Mouse (Mus musculus): ENCODE results near the gene Arhgef17. TPM values are rescaled to one million over a fixed set of nuclear protein-coding genes. Genes with fewer than 3 reads are reported as not detected.
A peak's percentile ranks its signal among the peaks of the same experiment; 100 is the strongest.

Arhgef17 gene
- polyA plus RNA-seq (2016; fragmentation: Nextera tagmentation; extraction: Ambion mirVana) = 6.5 and 8.1 TPM in 2 replicates

- H3K27me3 ChIP-seq = peaks cover 30% of the 10 kb centered on the region; the same call in 1 of the 2 replicates
- H3K27ac ChIP-seq = peak within 1 kb of the TSS; percentile 96
- peak within 1 kb of the TSS; percentile 89 for H3K4me2 ChIP-seq
- H3K4me1 ChIP-seq = peaks cover 57% of the 10 kb centered on the region
- ATAC-seq (ENCODE audit: low FRiP score) = peak; percentile 82
- H3K9ac ChIP-seq = peak within 1 kb of the TSS; percentile 79
- H3K4me3 ChIP-seq (replicated peaks) = peak within 1 kb of the TSS; percentile 67
- WGBS = under 1% methylated on average over 35 of the region's 35 CpGs
- H3K36me3 ChIP-seq (replicated peaks) = no peaks in the 10 kb centered on the region
- no peaks in the 10 kb centered on the region for H3K9me3 ChIP-seq
Measured at GRCm38 (mm10) chr7:100931926-100932480, at the start of gene Arhgef17. TSS of gene Arhgef17 (minus strand) at chr7:100932107.

DNA sequence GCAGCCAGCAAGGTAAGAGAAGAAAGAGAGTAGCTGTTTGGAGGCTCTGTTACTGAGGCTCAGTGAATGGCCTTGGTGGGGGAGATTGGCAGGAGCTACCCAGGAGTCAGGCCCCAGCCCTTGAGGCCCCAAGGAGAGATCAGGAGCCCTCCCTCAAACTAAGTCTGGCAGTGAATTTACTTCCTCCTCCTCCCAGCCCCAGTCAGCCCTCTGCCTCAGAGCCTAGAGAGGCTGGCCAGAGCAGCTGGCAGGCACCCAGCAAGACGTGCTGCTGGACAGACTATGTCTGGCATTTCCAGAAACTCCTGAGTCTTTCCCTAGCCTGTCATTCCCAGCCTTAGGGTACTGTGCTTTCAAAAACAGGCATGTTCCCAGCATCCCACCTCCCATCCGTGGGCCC is 47.3 kb upstream of the Arhgef17 start:
- no peak overlapping the region for H3K4me2 ChIP-seq
- ATAC-seq (ENCODE audit: low FRiP score) = no peak
- H3K27me3 ChIP-seq = peaks cover 15% of the 10 kb centered on the region
- no peak overlapping the region for H3K27ac ChIP-seq
- no peaks in the 10 kb centered on the region for H3K9me3 ChIP-seq
- peaks cover 4% of the 10 kb centered on the region for H3K4me1 ChIP-seq
- H3K4me3 ChIP-seq (replicated peaks) = no peak overlapping the region
- H3K9ac ChIP-seq = no peak overlapping the region
- no peaks in the 10 kb centered on the region for H3K36me3 ChIP-seq (replicated peaks)
- 49% methylated on average over 2 of the region's 2 CpGs for WGBS

- Histone ChIP-seq H3K4me2 (no peak overlapping the region), H3K27ac (no peak overlapping the region), H3K9me3 (no peaks in the 10 kb centered on the region), H3K27me3 (peaks cover 25% of the 10 kb centered on the region), H3K9ac (no peak overlapping the region), H3K4me3 (replicated peaks) (no peak overlapping the region), H3K36me3 (replicated peaks) (no peaks in the 10 kb centered on the region), H3K4me1 (peaks cover 7% of the 10 kb centered on the region)
- ATAC-seq (ENCODE audit: low FRiP score) = no peak
- WGBS = 90% methylated on average over 5 of the region's 5 CpGs
Measured at GRCm38 (mm10) chr7:100978171-100978570, 46.3 kb upstream of the Arhgef17 start.

- H3K4me3 ChIP-seq (replicated peaks) = peak within 1 kb of the TSS; percentile 31
- H3K4me2 ChIP-seq = peak within 1 kb of the TSS; percentile 54
- H3K27me3 ChIP-seq = peaks cover 42% of the 10 kb centered on the region
- H3K4me1 ChIP-seq = peaks cover 7% of the 10 kb centered on the region
- no peaks in the 10 kb centered on the region for H3K36me3 ChIP-seq (replicated peaks)
- ATAC-seq (ENCODE audit: low FRiP score) = 0 out of 2 replicates have a peak, but pooled peaks have one; percentile 23
- no peaks in the 10 kb centered on the region for H3K9me3 ChIP-seq
- no peak within 1 kb of the TSS for H3K27ac ChIP-seq
- 4% methylated on average over 36 of the region's 36 CpGs for WGBS
- no peak within 1 kb of the TSS; the same call in 1 of the 2 replicates for H3K9ac ChIP-seq
Measured at GRCm38 (mm10) chr7:100974135-100974903, 42.4 kb upstream of the Arhgef17 start, which contains the start of gene P2ry6. TSS of gene P2ry6 (minus strand) at chr7:100974649.

GRCm38 (mm10) chr7:100972875-100973274 is 41.0 kb upstream of the Arhgef17 start:
- peaks cover 7% of the 10 kb centered on the region for H3K4me1 ChIP-seq
- no peak overlapping the region for H3K4me3 ChIP-seq (replicated peaks)
- H3K9me3 ChIP-seq = no peaks in the 10 kb centered on the region
- H3K27ac ChIP-seq = no peak overlapping the region
- 45% methylated on average over 3 of the region's 3 CpGs for WGBS
- no peaks in the 10 kb centered on the region for H3K36me3 ChIP-seq (replicated peaks)
- ATAC-seq (ENCODE audit: low FRiP score) = no peak
- H3K9ac ChIP-seq = no peak overlapping the region
- peaks cover 42% of the 10 kb centered on the region for H3K27me3 ChIP-seq
- no peak overlapping the region for H3K4me2 ChIP-seq

GRCm38 (mm10) chr7:100968874-100969659 is 37.2 kb upstream of the Arhgef17 start:
- no peak overlapping the region for H3K9ac ChIP-seq
- H3K9me3 ChIP-seq = no peaks in the 10 kb centered on the region
- H3K27me3 ChIP-seq = peaks cover 29% of the 10 kb centered on the region
- WGBS = 83% methylated on average over 10 of the region's 10 CpGs
- no peak overlapping the region for H3K4me3 ChIP-seq (replicated peaks)
- ATAC-seq (ENCODE audit: low FRiP score) = no peak
- H3K27ac ChIP-seq = no peak overlapping the region
- no peak overlapping the region for H3K4me2 ChIP-seq
- no peaks in the 10 kb centered on the region for H3K36me3 ChIP-seq (replicated peaks)
- H3K4me1 ChIP-seq = peaks cover 2% of the 10 kb centered on the region; the same call in 1 of the 2 replicates

- ATAC-seq (ENCODE audit: low FRiP score) = no peak
- Histone ChIP-seq H3K4me1 (no peaks in the 10 kb centered on the region), H3K9me3 (no peaks in the 10 kb centered on the region), H3K36me3 (replicated peaks) (no peaks in the 10 kb centered on the region), H3K9ac (no peak overlapping the region), H3K4me3 (replicated peaks) (no peak overlapping the region), H3K27ac (no peak overlapping the region), H3K4me2 (no peak overlapping the region), H3K27me3 (peaks cover 25% of the 10 kb centered on the region)
- WGBS = 81% methylated on average over 6 of the region's 6 CpGs
Measured at GRCm38 (mm10) chr7:100968376-100968775, 36.5 kb upstream of the Arhgef17 start.

GRCm38 (mm10) chr7:100967850-100968249 is 35.9 kb upstream of the Arhgef17 start:
- Histone ChIP-seq H3K9ac (no peak overlapping the region), H3K36me3 (replicated peaks) (no peaks in the 10 kb centered on the region), H3K4me3 (replicated peaks) (no peak overlapping the region), H3K4me1 (no peaks in the 10 kb centered on the region), H3K4me2 (no peak overlapping the region), H3K27ac (no peak overlapping the region), H3K27me3 (peaks cover 19% of the 10 kb centered on the region), H3K9me3 (no peaks in the 10 kb centered on the region)
- 84% methylated on average over 9 of the region's 9 CpGs for WGBS
- no peak for ATAC-seq (ENCODE audit: low FRiP score)

- Histone ChIP-seq H3K9me3 (no peaks in the 10 kb centered on the region), H3K4me1 (no peaks in the 10 kb centered on the region), H3K27ac (no peak overlapping the region), H3K36me3 (replicated peaks) (no peaks in the 10 kb centered on the region), H3K4me2 (no peak overlapping the region), H3K27me3 (0 out of 2 replicates have a peak, but pooled peaks cover 6% of the 10 kb centered on the region), H3K4me3 (replicated peaks) (no peak overlapping the region), H3K9ac (no peak overlapping the region)
- ATAC-seq (ENCODE audit: low FRiP score) = no peak
- WGBS = 71% methylated on average over 7 of the region's 7 CpGs
Measured at GRCm38 (mm10) chr7:100966014-100966413, 34.1 kb upstream of the Arhgef17 start.

- Histone ChIP-seq H3K27me3 (0 out of 2 replicates have a peak, but pooled peaks cover 5% of the 10 kb centered on the region), H3K4me2 (no peak overlapping the region), H3K4me3 (replicated peaks) (no peak overlapping the region), H3K27ac (no peak overlapping the region), H3K4me1 (no peaks in the 10 kb centered on the region), H3K9ac (no peak overlapping the region), H3K9me3 (no peaks in the 10 kb centered on the region), H3K36me3 (replicated peaks) (no peaks in the 10 kb centered on the region)
- WGBS = 28% methylated on average over 4 of the region's 4 CpGs
- ATAC-seq (ENCODE audit: low FRiP score) = peak; percentile 53
Measured at GRCm38 (mm10) chr7:100965079-100965478, 33.2 kb upstream of the Arhgef17 start.

- H3K4me1 ChIP-seq = no peaks in the 10 kb centered on the region
- no peaks in the 10 kb centered on the region for H3K9me3 ChIP-seq
- no peak overlapping the region; the same call in 1 of the 2 replicates for H3K9ac ChIP-seq
- H3K4me2 ChIP-seq = no peak overlapping the region
- no peak overlapping the region for H3K4me3 ChIP-seq (replicated peaks)
- no peaks in the 10 kb centered on the region for H3K36me3 ChIP-seq (replicated peaks)
- no peak overlapping the region for H3K27ac ChIP-seq
- WGBS = 72% methylated on average over 6 of the region's 6 CpGs
- H3K27me3 ChIP-seq = 0 out of 2 replicates have a peak, but pooled peaks cover 5% of the 10 kb centered on the region
- no peak for ATAC-seq (ENCODE audit: low FRiP score)
Measured at GRCm38 (mm10) chr7:100964242-100964641, 32.3 kb upstream of the Arhgef17 start.

DNA sequence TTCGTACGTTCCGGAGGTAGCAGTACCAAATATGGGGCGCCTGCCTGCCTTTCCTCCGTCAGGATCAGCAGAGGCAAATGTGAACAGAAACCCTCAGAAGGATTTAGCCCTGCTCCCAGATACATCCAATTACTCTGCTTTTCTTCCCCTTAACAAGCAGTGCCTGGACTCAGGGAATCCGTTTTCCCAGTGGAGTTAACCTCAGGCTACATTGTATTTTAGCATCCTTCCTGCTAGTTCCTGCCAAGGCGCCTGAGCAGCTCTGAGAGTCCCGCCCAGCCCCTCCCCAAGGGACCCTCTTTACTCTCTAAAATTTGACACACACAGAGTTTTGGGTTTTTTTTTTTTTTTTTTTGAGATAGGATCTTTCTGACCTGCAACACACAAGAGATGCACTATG is 31.5 kb upstream of the Arhgef17 start:
- Histone ChIP-seq H3K27ac (no peak overlapping the region), H3K9me3 (no peaks in the 10 kb centered on the region), H3K27me3 (0 out of 2 replicates have a peak, but pooled peaks cover 5% of the 10 kb centered on the region), H3K4me3 (replicated peaks) (no peak overlapping the region), H3K9ac (no peak overlapping the region), H3K4me1 (no peaks in the 10 kb centered on the region), H3K4me2 (no peak overlapping the region), H3K36me3 (replicated peaks) (no peaks in the 10 kb centered on the region)
- 67% methylated on average over 8 of the region's 8 CpGs for WGBS
- ATAC-seq (ENCODE audit: low FRiP score) = no peak
